Mouse (Mus musculus) ES-Bruce4 (cell line): ENCODE results near the gene Mymk. TPM values are rescaled to one million over a fixed set of nuclear protein-coding genes. Genes with fewer than 3 reads are reported as not detected.

ENCODE experiments used
- H3K27ac ChIP-seq: 2 replicates; pipeline ENCODE4 v1.5.1; 2012; ENCODE audit warnings: low read length, inconsistent platforms; ENCODE audit not compliant: insufficient read depth
- H3K27me3 ChIP-seq: 2 replicates; pipeline ENCODE4 v1.6.1; 2012; ENCODE audit warnings: mild to moderate bottlenecking, low read length, inconsistent platforms; ENCODE audit not compliant: control insufficient read depth, poor library complexity, insufficient read depth, severe bottlenecking
- H3K36me3 ChIP-seq: 2 replicates; pipeline ENCODE4 v1.6.1; 2012; ENCODE audit warnings: inconsistent platforms, mild to moderate bottlenecking, low read length, moderate library complexity; ENCODE audit not compliant: control insufficient read depth, poor library complexity, insufficient read depth, severe bottlenecking
- H3K4me1 ChIP-seq: one replicate; pipeline ENCODE4 v1.8.1; 2011; ENCODE audit warnings: low read length; ENCODE audit not compliant: control insufficient read depth, insufficient read depth
- H3K4me3 ChIP-seq: 2 replicates; pipeline ENCODE4 v1.5.1; 2011; ENCODE audit warnings: low read depth, mild to moderate bottlenecking, low read length
- H3K9ac ChIP-seq: 2 replicates; pipeline ENCODE4 v1.6.1; 2012; ENCODE audit warnings: low read depth, mild to moderate bottlenecking, inconsistent platforms; ENCODE audit not compliant: poor library complexity, severe bottlenecking
- H3K9me3 ChIP-seq: replicated peaks from 2 replicates; pipeline ENCODE4 v1.6.1; 2012; ENCODE audit warnings: mild to moderate bottlenecking, low read length, inconsistent platforms; ENCODE audit not compliant: control insufficient read depth, poor library complexity, insufficient read depth, severe bottlenecking
- CTCF ChIP-seq: IDR thresholded peaks from one replicate; pipeline ENCODE4 v1.8.1; 2011; ENCODE audit warnings: low read depth, low read length
- EP300 ChIP-seq: IDR thresholded peaks from 2 replicates; pipeline ENCODE4 v1.6.1; 2011; ENCODE audit warnings: low read depth, low read length; ENCODE audit not compliant: insufficient read depth
- POLR2A ChIP-seq: IDR thresholded peaks from one replicate; pipeline ENCODE4 v1.8.1; 2011; ENCODE audit warnings: low read length; ENCODE audit not compliant: insufficient read depth
- polyA plus RNA-seq: library from polyadenylated mRNA; stranded (reverse); fragments of >200 nt; gene quantifications from 2 replicates; pipeline ENCODE4 v1.2.4, GENCODE M21; 2011; ENCODE audit warnings: low read depth; ENCODE audit not compliant: missing spikeins, insufficient read depth, insufficient read length

The Mymk gene
- polyA plus RNA-seq, 1 experiment = not detected

- H3K27ac ChIP-seq = no peak overlapping the region
Measured at GRCm38 (mm10) chr2:27086483-27087010, 14.6 kb upstream of the Mymk start.

GRCm38 (mm10) chr2:27085801-27086200, 13.8 kb upstream of the Mymk start:
- no peaks in the 10 kb centered on the region for H3K27me3 ChIP-seq
- H3K27ac ChIP-seq = no peak overlapping the region
- H3K36me3 ChIP-seq = no peaks in the 10 kb centered on the region
- no peaks in the 10 kb centered on the region for H3K9me3 ChIP-seq
- TF ChIP-seq CTCF (no peak), EP300 (no peak), POLR2A (no peak)
- no peak overlapping the region for H3K9ac ChIP-seq
- H3K4me1 ChIP-seq = no peaks in the 10 kb centered on the region
- H3K4me3 ChIP-seq = no peak overlapping the region

More at GRCm38 (mm10) chr2:27086483-27087010, 14.6 kb upstream of the Mymk start:
- TF ChIP-seq EP300 = no peak
- TF ChIP-seq CTCF = no peak
- no peak for TF ChIP-seq POLR2A
- no peaks in the 10 kb centered on the region for H3K4me1 ChIP-seq
- H3K36me3 ChIP-seq = no peaks in the 10 kb centered on the region
- H3K9me3 ChIP-seq = no peaks in the 10 kb centered on the region
- no peaks in the 10 kb centered on the region for H3K27me3 ChIP-seq
- no peak overlapping the region for H3K4me3 ChIP-seq
- H3K9ac ChIP-seq = no peak overlapping the region

DNA sequence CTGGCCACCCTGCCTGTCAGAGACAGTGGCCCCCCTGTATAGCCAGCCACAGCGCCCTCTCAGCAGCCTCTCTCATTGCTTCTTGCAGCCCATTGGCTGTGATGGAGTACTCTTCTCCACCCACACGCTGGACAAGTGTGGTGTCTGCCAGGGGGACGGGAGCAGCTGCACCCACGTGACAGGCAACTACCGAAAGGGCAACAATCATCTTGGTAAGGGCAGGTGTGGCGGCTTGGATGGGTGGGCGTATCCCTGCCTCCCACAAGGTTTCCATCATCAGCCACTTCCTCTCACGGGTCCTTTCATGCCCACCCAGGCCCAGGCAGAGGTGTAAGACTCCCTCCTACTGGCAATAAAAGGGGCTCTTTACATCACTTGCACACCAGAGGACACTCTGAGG, 13.0 kb upstream of the Mymk start:
- no peaks in the 10 kb centered on the region for H3K9me3 ChIP-seq
- no peaks in the 10 kb centered on the region for H3K27me3 ChIP-seq
- TF ChIP-seq CTCF = no peak
- TF ChIP-seq POLR2A = no peak
- H3K4me1 ChIP-seq = no peaks in the 10 kb centered on the region
- no peaks in the 10 kb centered on the region for H3K36me3 ChIP-seq
- no peak overlapping the region for H3K27ac ChIP-seq
- H3K9ac ChIP-seq = no peak overlapping the region
- no peak overlapping the region for H3K4me3 ChIP-seq

- Histone ChIP-seq H3K9me3 (no peaks in the 10 kb centered on the region), H3K27ac (no peak overlapping the region), H3K4me3 (no peak overlapping the region), H3K36me3 (no peaks in the 10 kb centered on the region), H3K4me1 (no peaks in the 10 kb centered on the region), H3K9ac (no peak overlapping the region), H3K27me3 (no peaks in the 10 kb centered on the region)
- TF ChIP-seq CTCF (no peak), POLR2A (no peak)
Measured at GRCm38 (mm10) chr2:27083761-27084475, 11.9 kb upstream of the Mymk start.

DNA sequence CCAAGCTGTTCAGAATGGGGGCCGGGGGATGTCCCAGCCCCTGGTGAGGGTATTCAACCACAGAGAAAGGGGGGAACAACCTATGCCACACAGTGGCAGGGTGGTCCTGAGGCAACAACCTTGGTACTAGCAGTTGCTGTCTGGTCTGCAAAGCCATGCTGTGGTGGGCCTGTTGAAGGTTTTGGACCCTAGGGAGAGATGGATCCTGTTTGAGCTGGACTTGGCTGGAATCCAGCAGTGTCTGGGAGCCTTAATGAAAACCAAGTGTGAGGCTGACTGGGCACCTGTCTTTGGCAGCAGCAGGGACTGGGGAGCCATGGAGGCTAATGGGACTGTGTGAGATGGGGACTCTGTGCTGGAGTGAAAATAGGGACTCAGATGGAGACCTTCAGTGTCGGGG, 7.7 kb upstream of the Mymk start:
- Histone ChIP-seq H3K9ac (no peak overlapping the region), H3K27ac (no peak overlapping the region)
- TF ChIP-seq CTCF (no peak), EP300 (no peak), POLR2A (no peak)

GRCm38 (mm10) chr2:27079152-27079584, 7.2 kb upstream of the Mymk start, which contains the start of gene Adamtsl2:
Gene Adamtsl2 (plus strand): TSS chr2:27079379.
- H3K4me1 ChIP-seq = no peaks in the 10 kb centered on the region

More for the DNA sequence above, 7.7 kb upstream of the Mymk start:
- Histone ChIP-seq H3K27me3 (no peaks in the 10 kb centered on the region), H3K9me3 (no peaks in the 10 kb centered on the region), H3K4me3 (no peak overlapping the region), H3K36me3 (no peaks in the 10 kb centered on the region), H3K4me1 (no peaks in the 10 kb centered on the region)

More at GRCm38 (mm10) chr2:27079152-27079584, 7.2 kb upstream of the Mymk start, which contains the start of gene Adamtsl2:
- Histone ChIP-seq H3K27ac (no peak within 1 kb of the TSS), H3K9ac (no peak within 1 kb of the TSS), H3K4me3 (no peak within 1 kb of the TSS), H3K27me3 (no peaks in the 10 kb centered on the region), H3K36me3 (no peaks in the 10 kb centered on the region), H3K9me3 (no peaks in the 10 kb centered on the region)
- TF ChIP-seq CTCF (no peak), POLR2A (no peak), EP300 (no peak)
